Mouse (Mus musculus) lung, postnatal 4 days (tissue): Measurements from ENCODE around the gene Xk.
"Not testable (repeated sequence)": the region's sequence is repeated elsewhere in the genome, so short reads cannot be mapped to it uniquely, and the experiment has no call there.

ENCODE experiments used
- DNase-seq, 2 experiments: peaks; one replicate each; pipeline ENCODE4 v3.0.0; 2021

Xk gene

DNA sequence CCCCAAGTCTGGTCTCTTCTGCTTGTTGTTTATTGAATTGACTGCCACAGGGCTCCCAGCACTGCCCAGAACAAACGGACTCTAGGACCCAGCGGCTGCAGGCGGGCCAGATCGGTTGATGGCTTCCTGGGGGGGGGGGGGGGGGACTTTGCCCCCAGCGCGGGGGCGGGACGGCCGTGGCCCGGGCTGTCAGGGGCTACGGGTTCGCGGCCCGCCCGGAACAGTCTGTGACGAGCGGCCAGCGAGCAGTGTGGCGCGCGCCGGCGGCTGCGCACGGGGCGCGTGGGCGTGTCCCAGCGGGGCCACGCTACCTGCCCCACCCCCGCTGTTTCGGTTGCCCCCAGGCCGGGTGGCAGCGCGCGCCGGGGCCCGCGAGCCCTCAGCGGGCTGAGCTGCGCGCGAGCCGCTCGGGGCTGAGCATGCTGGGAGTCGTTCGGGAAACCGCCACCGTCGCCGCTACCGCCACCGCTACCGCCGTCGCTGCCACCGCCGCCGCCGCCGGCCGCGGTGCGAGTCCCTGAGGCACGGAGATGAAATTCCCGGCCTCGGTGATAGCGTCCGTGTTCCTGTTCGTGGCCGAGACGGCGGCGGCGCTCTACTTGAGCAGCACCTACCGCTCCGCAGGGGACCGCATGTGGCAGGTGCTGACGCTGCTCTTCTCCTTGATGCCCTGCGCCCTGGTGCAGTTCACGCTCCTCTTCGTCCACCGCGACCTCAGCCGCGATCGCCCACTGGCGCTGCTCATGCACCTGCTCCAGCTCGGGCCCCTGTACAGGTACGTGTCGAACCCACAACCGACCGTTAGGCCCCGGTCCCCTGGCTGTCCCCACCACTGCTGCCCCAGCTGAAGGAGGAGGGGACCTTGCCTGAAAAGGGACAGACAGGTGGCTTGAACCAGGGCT, at the start of gene Xk:
TSS of gene Xk (plus strand) at position 297 of the 902 bp plus-strand sequence.
- DNase-seq = peak; percentile 58 to 75

DNA sequence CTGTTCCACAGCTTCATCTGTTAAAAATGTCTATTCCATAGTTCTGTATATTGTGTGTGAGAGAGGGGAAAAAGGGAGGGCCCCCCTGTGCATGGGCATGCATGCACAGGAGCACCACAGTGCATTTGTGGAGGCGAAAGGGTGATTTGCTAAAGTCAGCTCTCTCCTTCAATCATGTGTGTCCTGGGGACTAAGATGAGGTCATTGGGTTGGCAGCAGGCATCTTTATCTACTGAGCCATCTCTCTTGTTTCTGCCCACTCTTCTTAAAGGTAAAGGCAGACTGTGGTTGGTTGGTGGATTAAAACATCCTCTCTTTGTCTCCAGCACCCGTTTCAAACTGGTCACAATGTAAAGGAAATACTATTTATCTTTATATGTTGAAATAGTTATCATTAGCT, 45.5 kb upstream of the Xk start:
- peak in 1 of 2 experiments; percentile 14 for DNase-seq

DNA sequence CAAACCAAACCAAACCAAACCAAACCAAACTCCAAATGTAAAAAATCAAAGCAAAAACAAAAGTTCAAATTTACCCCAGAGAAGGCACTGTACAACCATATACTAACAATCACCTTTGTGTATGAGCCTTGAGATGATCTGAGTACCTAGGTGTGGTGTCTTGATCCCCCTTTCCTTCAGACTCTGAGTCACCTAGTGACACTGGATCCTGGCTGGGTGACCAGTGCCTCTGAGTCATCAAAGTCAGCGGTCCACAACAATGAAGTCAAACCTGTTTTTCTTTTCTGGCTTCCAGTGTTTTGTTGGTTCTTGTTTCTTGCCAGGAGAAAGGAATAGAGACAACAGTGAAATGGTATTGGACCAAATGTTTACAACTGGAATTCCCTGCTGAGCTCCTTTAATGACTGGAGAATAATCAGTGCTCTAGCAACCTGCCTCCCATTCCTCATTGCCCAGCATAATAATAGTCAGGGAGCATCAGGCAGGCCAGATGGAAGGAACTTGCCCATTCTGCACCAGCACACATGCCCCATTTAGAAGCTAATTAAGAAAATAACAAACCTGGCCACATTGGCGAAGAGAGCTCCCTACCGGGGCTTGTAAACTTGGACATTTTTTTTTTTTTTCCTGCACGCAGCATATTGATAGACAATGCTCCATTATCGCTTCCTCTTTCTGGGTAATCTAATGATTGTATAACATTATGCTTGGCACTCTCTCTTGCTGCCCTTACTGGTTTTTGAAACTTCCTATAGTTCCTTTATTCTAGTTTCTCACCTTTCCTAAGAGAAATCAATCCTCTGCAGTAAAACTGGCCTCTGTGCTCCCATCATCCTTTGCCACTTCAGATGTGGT, 31.6 kb upstream of the Xk start:
- no peak for DNase-seq

DNA sequence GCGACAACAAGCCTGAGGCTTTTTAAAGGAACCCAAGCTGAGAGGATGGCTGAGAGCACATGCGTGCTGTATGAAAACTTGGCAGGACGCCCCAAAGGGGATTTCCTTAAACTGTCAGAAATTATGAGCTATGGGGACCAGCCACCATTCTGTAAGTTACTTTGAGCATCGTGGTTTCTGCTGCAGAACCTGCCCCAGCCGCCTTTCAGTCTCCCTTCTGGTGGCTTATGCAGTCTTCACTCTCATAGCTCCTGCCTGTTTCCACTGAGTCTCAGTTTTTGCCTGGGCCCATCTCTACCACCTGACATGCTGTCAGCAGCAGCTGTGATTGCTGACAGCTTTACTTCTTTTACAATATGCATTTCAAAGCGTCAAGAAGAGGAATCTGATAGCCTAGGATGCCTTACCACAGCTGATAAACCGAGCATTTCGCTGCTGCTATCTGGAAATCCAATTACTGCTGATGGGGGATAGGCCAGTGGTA, 29.1 kb upstream of the Xk start:
- DNase-seq = peak in 1 of 2 experiments; percentile 21

DNA sequence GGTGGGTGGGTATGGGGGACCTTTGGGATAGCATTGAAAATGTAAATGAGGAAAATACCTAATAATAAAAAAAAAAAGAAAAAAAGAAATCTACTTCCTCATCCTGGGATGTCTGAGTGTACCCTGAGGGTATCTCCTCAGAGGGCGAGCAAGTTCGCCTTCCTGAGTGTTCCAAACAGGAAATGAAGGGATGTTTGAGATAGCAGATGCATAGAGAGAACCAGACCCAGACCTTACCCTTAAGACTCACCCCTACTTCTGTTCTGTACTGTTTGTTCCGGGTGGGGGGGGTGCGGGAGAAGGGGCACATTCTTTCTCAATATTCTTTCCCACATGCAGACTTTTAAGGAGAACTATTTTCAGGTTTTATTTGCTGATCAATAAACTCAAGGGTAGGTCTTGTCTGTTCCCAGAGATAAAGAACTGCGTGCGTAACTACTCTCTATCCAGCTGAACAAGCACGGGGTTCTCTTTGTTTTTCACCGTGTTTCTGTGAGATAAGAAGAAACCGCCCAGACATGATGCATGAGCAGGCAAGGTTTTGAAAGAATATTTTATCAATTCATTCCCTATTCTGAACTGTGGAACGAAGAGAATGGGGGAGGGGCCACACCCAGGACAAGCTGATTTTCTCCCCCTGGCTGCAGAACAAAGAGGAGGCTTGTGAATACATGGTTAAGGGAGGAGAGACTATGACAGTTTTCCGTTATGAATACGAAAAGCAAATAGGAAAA, 27.8 kb upstream of the Xk start:
- DNase-seq = no peak

DNA sequence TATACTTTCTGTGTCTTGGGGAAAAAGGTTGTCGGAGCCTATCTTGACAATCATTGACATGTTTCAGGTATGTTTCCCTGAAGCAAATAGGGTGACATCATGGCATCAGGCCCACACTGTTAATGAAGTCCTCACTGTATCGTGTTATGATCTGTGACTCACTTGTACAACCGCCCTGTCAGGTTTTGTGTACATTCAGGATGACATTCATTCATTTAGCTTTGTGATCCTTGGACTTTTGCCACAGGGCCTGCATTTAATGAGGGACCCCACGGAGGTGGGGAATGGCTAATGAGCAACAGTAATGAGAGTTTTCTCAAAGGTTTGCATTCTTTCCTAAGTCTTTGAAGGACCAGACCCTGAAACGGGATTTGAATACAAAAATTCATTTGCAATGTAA, 23.6 kb upstream of the Xk start:
- DNase-seq = no peak

DNA sequence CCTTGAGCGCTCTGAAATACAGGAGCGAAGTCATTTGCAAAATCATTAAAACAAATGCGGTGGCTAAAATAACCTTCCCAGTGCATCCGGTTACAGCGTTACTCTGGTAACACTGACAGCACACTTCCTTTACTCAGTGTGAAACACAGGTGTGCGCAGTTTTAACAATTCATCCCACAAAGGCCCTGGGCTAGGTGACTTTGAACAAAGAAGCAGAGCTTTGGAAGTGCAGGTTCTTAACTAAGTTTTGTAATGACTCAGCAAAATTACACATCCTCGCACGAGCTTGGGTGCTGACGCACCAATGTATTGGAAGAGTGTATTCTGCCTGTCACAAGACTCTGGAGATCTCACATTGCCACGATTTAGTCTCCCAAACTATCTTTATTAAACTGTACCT, 18.6 kb upstream of the Xk start:
- DNase-seq = no peak

DNA sequence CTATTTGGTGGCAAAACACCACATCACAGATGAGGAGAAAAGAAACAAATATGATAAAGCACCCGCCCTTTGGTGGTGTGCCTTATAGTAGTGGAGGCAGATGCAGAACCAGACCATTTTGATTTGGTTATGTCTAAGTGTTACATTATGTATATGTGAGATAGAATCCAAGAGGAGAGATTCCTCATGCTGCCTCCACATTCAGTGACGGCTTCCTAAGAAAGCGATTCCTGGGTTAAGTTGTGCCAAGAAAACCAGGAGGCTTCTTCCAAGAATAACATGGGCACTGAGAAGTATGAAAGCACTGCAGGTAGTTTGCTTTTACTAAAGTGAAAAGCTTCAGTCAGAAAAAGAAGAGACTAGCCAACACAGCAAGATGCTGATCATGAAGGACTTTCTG, 17.7 kb upstream of the Xk start:
- no peak for DNase-seq

DNA sequence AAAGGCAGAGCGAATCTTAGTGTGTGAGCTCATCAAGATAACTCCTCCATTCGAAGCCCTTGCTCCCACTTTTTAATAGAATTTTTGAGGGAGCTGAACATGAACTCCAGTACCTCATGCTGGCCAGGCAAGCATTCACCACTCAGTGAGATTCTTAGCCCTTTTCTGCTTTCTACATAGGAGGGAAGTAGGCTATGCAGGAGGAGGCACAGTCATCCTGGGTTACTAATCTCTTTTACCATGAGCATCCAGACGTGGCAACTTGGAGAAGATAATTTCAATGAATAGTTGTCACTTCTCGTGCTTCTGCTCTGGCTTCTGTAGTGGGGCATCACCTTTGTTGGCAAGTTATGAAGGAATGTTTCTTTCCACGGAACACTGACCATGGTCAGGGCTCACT, 15.8 kb upstream of the Xk start, which contains the start of gene Gm14862:
TSS of gene Gm14862 (minus strand) at position 134 of the 400 bp plus-strand sequence.
- no peak for DNase-seq

DNA sequence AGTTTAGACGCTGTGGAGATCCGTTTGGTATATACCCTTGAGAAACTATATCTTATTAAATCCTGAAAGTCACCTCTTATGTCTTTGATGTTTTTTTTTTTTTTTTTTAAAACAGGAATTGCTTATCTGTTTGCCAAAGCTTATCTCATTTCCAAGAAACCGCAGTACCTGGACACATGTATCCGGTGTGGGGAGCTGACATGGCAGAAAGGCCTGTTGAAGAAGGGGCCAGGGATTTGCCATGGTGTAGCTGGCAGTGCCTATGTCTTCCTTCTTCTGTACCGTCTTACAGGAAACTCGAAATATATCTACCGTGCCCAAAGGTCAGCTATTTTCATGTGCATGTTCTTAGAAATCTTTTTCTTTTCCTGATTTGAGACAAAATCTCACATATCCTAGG, 14.7 kb upstream of the Xk start:
- no peak for DNase-seq

DNA sequence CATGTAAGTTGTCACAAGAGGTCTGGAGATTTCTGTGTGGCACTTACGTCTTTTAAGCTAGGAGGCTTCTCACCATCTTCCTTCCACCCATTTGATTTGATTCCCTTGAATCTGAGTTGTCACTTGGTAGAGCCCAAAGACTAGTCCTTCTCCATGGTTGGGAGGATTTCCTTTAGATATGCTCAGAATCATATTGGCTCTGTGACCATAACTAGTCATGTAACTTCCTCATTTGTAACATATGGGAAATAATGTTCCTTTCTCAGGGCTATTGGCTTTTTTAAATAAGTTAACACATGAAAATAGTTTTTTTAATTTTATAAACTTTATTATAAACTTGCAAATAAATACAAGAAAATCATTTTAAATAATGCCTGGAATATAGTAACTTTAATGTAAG, 13.3 kb upstream of the Xk start:
- no peak for DNase-seq

DNA sequence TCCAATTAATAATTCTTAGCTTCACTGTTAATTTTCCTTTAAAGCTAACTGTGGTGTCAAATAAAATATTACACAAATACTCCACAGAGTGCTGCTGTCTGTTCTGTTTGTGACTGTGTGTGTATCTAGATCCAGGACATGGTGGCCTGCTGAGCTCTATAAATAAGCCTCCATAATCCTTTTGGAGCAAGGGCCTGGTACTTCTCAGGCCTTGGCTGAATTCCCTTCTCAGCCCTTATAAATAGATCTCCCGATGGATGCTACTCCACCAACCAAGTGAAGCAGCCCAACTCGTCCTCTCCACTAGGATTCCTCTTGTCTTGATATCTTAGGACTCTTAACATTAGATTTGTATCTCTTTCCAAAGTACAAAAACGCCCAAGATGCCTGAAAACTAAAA, 1.4 kb upstream of the Xk start:
- no peak for DNase-seq

DNA sequence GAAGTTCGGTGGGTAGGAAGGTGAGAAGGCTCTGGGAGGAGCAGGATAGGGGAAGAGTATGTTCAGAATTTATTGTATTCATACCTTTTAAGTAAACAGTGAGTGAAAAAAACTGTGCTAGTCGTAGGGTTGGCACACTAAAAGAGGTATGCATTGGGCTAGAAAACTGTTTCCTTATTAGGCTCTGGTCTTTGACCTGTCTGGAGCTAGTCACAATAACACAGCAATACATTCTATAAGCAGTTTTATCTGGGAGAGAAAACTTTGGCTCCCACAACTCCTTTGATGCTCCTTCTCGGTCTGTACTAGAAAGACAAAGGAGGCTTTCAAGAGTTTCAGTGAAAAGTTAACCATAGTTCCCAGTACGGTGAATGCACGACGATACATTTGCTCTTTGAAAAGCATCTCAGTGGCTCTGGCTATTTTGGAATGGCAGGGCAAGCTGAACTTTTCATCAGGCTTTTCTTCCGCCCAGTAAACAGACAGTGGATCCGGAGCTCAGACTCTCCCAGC, 553 bp upstream of the Xk start:
- DNase-seq = no peak

DNA sequence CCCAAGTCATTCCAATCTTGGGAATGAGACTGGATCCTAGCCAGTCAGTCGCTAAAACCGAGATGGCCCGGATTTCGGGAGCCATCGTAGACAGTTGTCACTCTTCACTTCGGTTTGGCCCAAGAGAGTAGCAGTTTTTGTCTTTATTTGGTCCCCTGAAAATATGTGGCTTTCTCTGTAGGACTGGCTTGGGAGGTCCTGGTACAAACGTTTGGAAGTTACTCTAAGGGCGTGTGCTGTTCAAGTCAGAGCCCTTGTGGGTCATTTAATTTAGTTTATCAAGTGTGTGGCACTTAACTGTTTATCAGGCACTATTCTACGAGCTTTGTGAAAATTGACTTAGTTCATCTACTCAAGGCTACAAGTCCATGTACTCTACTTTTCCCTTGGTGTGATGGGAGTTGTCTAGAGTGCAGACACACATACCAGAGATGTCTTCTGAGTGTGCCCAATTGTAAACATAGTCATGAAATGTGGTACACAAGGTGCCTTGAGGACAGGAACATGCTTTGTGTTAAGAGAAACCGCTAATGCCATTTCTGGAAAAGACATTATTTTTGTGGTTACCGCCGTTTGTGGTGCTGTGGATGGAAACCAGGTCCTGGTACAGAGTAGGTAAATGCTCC, 934 bp downstream of the Xk start:
- no peak for DNase-seq

DNA sequence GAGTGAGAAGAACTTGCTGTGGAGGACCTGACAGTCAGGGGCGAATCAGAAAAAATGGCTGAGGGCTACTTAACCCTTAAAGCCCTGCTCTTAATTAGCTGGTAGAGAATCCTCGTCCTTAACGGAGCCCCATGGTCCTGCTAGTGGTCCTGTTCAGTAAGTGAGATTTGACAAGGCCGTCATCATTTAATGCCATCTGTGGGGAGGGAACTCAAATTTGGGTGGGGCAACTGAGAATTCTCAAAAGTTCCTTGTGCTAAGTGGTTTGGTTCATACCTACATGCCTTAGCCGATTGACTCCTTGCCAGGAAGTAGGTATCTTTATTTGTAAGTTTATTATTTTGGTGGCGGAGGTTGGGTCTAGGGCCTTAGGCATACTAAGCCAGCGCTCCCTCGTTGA, 1.8 kb downstream of the Xk start:
- no peak for DNase-seq

DNA sequence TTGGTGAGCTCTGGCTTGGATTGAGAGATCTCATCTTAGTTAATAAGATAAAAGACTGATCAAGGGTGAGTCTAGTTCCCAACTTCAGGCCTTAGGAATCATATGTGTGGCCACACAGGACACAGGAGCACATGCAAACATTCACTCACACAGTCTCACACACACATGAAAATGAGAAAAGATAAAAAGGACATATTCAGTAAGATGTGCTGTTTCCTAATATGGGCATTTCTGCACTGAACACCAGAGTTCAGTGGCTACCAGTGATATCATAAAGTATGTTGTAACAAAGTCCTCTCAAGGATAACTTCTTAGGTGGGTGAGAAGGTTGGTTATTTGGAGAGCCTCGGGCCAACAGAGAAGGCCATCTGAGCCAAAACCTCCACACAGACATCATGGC, 10.9 kb downstream of the Xk start, which contains the start of gene H2al1m:
TSS of gene H2al1m (plus strand) at position 301 of the 400 bp plus-strand sequence.
- DNase-seq = not testable (repeated sequence)

DNA sequence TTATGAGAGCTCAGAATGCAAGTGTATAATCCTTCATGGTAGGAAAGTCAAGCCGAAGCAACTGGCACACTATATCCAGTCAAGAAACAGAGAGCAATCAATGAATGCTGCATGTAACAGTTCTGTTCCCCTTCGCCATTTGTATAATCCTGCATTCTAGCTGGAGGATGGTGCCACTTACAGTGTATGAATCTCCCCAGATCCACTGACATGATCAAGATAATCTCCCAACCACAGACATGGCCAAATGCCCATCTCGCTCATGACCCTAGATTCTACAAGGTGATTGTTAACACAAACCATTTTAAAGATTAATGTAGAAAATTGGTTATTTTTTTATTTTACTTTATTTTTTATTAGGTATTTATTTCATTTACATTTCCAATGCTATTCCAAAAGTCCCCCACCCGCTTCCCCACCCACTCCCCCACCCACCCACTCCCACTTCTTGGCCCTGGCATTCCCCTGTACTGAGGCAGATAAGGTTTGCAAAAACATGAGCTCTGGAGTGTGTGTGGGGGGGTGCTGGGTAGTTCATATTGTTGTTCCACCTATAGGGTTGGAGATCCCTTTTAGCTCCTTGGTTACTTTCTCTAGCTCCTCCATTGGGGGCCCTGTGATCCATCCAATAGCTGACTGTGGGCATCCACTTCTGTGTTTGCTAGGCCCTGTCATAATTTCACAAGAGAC, 20.7 kb downstream of the Xk start:
- DNase-seq = not testable (repeated sequence)

DNA sequence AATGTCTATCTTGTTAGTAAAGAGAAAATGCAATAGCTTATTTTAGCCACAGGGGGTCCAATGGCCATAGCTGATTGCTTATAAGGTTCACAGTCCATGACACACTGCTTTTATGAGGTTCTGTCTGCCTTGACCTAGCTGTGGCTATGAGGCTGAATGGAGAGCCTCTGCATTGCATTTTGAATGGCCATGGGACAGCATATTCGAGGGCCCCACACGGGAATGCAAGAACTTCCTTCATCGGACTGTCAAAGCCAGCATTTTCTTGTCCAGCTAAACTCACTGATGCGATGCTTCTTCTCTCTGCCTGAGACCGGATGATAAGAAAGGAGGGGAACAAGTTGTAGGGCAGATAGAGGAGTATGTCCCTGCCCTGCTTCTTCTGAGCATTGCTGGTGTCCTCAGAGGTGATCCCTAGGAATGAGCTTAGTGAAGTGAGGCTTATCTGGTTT, 25.9 kb downstream of the Xk start:
- DNase-seq = no peak

DNA sequence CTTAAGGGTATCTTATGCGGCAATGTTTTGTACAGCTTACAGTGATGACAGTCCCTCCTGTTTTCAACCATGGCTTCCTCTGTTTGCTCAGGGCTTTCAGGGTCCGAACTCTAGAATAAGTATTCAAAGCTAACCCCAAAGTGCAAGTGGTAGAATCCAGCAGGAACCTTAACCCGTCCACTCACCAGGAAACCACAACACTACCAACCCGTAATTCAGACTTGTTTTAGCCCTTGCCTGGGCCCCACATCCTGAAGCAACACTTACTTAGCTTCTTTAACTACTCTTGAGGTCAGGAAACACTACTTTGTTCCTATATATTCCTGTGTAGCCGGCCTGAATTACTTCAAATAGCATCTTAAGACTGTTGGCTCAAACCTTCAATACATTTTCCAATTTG, 30.2 kb downstream of the Xk start:
- DNase-seq = no peak

DNA sequence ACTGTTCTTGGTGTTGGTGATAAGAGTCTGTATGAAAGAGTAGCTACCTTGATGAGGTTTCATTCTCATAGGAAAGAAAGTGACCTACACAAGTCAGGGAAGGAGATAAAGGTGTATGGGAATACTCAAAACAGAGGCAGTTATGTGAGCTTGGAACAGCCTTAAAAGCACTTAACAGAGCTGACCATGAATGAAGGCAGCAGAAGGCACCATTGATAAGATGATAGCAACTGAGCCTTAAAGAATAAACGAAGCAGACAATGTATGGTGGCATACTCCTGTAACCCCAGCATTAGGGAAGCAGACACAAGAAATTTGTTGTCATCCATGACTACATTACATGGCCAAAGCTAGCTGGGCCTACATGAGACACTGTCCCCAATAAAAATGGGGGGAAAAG, 30.9 kb downstream of the Xk start:
- DNase-seq = no peak

DNA sequence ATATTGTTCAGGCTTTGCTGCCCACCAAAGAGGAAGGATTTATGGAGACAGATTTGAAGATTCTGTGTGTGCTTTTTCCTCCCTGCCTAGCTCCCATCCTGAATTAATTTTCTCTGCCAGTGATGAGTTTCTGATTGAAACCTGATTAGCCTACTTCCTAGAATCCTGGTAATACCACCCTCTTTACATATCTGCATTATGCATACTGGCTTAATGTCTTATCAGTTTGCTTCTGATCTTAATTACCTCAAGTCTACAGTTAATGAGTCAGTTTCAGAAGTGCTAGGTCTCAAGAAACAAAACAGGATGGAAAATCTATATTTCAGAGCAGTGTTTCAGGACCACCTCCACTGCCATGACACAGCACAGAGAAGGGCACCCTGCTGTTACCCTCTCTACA, 43.9 kb downstream of the Xk start:
- DNase-seq = not testable (repeated sequence)
